Mouse (Mus musculus): Measurements from ENCODE around the gene Mgat5.

GRCm38 (mm10) chr1:127340296-127340695 is 135.5 kb downstream of the Mgat5 start:
- TF ChIP-seq MAX (IDR thresholded peaks at IDR 0.05) (no peak), USF1 (IDR thresholded peaks at IDR 0.05; ENCODE audit: low read depth) (no peak)
